Mouse (Mus musculus) C2C12 (cell line): Measurements from ENCODE around the gene Rptor.

ENCODE experiments used
- CTCF ChIP-seq: IDR thresholded peaks from one replicate; pipeline ENCODE4 v1.5.1; 2011; ENCODE audit not compliant: control insufficient read depth, insufficient read depth, insufficient read length
- FOSL1 ChIP-seq: IDR thresholded peaks from one replicate; pipeline ENCODE4 v1.8.0; 2011; ENCODE audit warnings: mild to moderate bottlenecking, low read length; ENCODE audit not compliant: poor library complexity, insufficient read depth, severe bottlenecking
- MAX ChIP-seq: IDR thresholded peaks from one replicate; pipeline ENCODE4 v1.6.1; 2011; ENCODE audit warnings: mild to moderate bottlenecking, control low read depth
- MYOD1 ChIP-seq: IDR thresholded peaks from one replicate; pipeline ENCODE4 v1.6.1; 2011; ENCODE audit warnings: low read depth; ENCODE audit not compliant: control insufficient read depth, insufficient read length
- USF1 ChIP-seq: IDR thresholded peaks from one replicate; pipeline ENCODE4 v1.6.1; 2011; ENCODE audit warnings: low read depth, mild to moderate bottlenecking, control low read depth, moderate library complexity

GRCm38 (mm10) chr11:119809309-119809708, 206.6 kb downstream of the Rptor start:
- no peak for TF ChIP-seq FOSL1
- TF ChIP-seq CTCF = no peak
- TF ChIP-seq USF1 = no peak
- no peak for TF ChIP-seq MYOD1
- no peak for TF ChIP-seq MAX
